Mouse (Mus musculus) midbrain, embryonic 10.5 days (tissue): ENCODE measurements around the gene Kansl1. TPM values are rescaled to one million over a fixed set of nuclear protein-coding genes. Genes with fewer than 3 reads are reported as not detected.
A peak's percentile ranks its signal among the peaks of the same experiment; 100 is the strongest.

Source experiments
- DNase-seq: peaks from one replicate; pipeline ENCODE4 v3.0.0-alpha.2; 2017; ENCODE audit warnings: low spot score
- H3K27ac ChIP-seq: fragments of 300-500 bp; sonication (generic); replicated peaks from 2 replicates; pipeline ENCODE4 v1.5.1; 2016; ENCODE audit warnings: mild to moderate bottlenecking
- H3K27me3 ChIP-seq: fragments of 300-500 bp; sonication (generic); 2 replicates; pipeline ENCODE4 v1.6.1; 2016; ENCODE audit warnings: low read depth, mild to moderate bottlenecking; ENCODE audit not compliant: poor library complexity, severe bottlenecking
- H3K36me3 ChIP-seq: fragments of 300-500 bp; sonication (generic); 2 replicates; pipeline ENCODE4 v1.6.1; 2016; ENCODE audit warnings: mild to moderate bottlenecking, moderate library complexity
- H3K4me1 ChIP-seq: fragments of 300-500 bp; sonication (generic); 2 replicates; pipeline ENCODE4 v1.6.1; 2016
- H3K4me3 ChIP-seq: fragments of 300-500 bp; sonication (generic); 2 replicates; pipeline ENCODE4 v1.5.1; 2016; ENCODE audit warnings: mild to moderate bottlenecking, moderate library complexity
- H3K9me3 ChIP-seq: fragments of 300-500 bp; sonication (generic); replicated peaks from 2 replicates; pipeline ENCODE4 v1.6.1; 2016; ENCODE audit warnings: mild to moderate bottlenecking
- WGBS: fragments of 180-500 bp; shearing (Covaris S2); methylation state at CpG from one replicate; pipeline ENCODE4 v1.1.7; 2016; 5-methylcytosine and 5-hydroxymethylcytosine counted together
- polyA plus RNA-seq: library from polyadenylated mRNA; unstranded; fragments of >200 nt; fragmentation: Nextera tagmentation; extraction: Ambion mirVana; gene quantifications from 2 replicates; pipeline ENCODE4 v1.2.1, GENCODE M21; 2016

Kansl1 gene
- polyA plus RNA-seq = 24.5 and 27.9 TPM in 2 replicates

- WGBS = under 1% methylated on average over 63 of the region's 69 CpGs
- DNase-seq = no peak
- Histone ChIP-seq H3K27ac (peak within 1 kb of the TSS; percentile 98), H3K36me3 (peaks cover 27% of the 10 kb centered on the region), H3K4me1 (peaks cover 28% of the 10 kb centered on the region), H3K4me3 (peak within 1 kb of the TSS; percentile 99), H3K27me3 (no peaks in the 10 kb centered on the region), H3K9me3 (no peaks in the 10 kb centered on the region)
These were observed at the start of gene Kansl1 for GRCm38 (mm10) chr11:104468751-104469268. Kansl1 (minus strand) TSS chr11:104468861.

DNA sequence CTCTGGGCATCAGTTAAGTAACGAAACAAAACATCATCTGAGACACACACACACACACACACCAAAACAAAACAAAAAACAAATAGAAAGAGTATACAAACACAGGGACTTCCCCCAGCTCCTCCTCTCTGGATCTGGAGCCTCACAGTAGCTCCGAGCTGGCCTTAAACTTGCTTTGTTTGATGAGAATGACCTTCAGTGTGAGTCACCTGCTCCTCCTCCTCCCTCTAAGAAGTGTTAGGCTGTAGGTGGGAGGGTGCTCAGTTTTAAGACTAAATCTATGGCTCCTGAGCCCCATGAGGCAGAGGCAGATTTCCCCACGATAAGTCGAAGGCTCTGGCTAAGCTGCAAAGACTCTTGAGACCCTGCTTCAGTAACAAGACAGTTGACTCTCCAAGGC, 43.8 kb upstream of the Kansl1 start:
- no peaks in the 10 kb centered on the region for H3K9me3 ChIP-seq
- no peak overlapping the region for H3K4me3 ChIP-seq
- H3K27me3 ChIP-seq = no peaks in the 10 kb centered on the region
- H3K27ac ChIP-seq = no peak overlapping the region
- WGBS = 92% methylated on average over 4 of the region's 4 CpGs
- no peak for DNase-seq
- peaks cover 98% of the 10 kb centered on the region for H3K36me3 ChIP-seq
- no peaks in the 10 kb centered on the region for H3K4me1 ChIP-seq

DNA sequence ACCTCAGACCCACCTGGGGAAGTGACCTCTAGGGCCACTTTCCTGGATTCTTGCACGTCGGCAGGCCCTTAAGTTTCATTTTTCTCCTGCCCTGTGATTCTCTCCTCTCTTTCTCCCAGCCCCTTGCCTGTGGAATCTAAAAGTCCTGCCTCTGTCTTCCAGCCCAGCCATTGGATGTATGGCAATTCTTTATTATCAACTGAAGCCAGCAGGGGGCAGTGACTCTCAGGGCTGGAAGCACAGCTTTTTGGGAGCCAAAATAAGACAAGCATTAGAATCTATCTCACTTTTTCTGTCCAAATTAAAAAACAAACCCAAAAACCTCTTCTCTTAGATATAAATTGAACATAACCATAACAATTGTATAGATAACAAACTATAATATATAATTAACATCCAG, 41.9 kb upstream of the Kansl1 start:
- peak; percentile 21 for DNase-seq
- H3K9me3 ChIP-seq = no peaks in the 10 kb centered on the region
- peaks cover 98% of the 10 kb centered on the region for H3K36me3 ChIP-seq

DNA sequence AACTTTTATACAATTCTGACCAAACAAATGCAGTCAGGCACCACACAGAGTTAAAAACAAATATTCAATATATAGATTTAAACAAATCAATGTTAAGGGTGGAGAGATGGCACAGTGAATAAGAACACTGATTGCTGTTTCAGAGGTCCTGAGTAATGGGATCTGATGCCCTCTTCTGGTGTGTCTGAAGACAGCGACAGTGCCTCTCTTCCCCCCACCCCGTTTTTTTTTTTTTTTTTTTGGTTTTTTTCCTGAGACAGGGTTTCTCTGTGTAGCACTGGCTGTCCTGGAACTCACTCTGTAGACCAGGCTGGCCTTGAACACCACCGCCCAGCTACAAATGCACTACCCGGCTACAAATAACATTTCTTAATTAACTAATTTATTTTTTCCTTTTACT, 39.8 kb upstream of the Kansl1 start:
- peaks cover 98% of the 10 kb centered on the region for H3K36me3 ChIP-seq
- H3K27ac ChIP-seq = no peak overlapping the region
- WGBS = 90% methylated on average over 4 of the region's 4 CpGs
- no peaks in the 10 kb centered on the region for H3K4me1 ChIP-seq
- H3K9me3 ChIP-seq = no peaks in the 10 kb centered on the region
- no peak overlapping the region for H3K4me3 ChIP-seq
- H3K27me3 ChIP-seq = no peaks in the 10 kb centered on the region
- DNase-seq = no peak

More for the DNA sequence above, 41.9 kb upstream of the Kansl1 start:
- no peak overlapping the region for H3K4me3 ChIP-seq
- H3K27ac ChIP-seq = no peak overlapping the region
- 96% methylated on average over 2 of the region's 2 CpGs for WGBS
- H3K4me1 ChIP-seq = no peaks in the 10 kb centered on the region
- H3K27me3 ChIP-seq = no peaks in the 10 kb centered on the region

DNA sequence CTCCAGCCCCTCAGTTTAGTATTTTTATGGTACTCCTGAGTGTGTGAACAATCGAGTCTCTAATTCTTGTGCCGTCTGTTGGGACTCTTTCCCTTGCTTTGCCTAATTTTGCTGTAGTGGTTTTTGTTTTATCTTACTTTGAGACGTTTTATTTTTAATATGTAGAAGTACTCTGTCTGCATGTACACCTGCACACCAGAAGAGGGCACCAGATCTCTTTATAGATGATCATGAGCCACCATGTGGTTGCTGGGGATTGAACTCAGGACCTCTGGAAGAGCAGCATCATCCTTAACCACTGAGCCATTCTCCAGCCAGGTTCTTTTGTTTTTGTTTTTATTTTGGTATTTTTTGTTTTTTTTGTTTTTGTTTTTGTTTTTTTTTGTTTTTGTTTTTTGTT, 19.6 kb upstream of the Kansl1 start:
- no peaks in the 10 kb centered on the region for H3K4me1 ChIP-seq
- DNase-seq = no peak
- H3K27me3 ChIP-seq = no peaks in the 10 kb centered on the region
- no peaks in the 10 kb centered on the region for H3K36me3 ChIP-seq
- no peak overlapping the region for H3K27ac ChIP-seq
- peaks cover 7% of the 10 kb centered on the region; the same call in 1 of the 2 replicates for H3K9me3 ChIP-seq
- H3K4me3 ChIP-seq = no peak overlapping the region
- WGBS = 83% methylated on average over 3 of the region's 3 CpGs

DNA sequence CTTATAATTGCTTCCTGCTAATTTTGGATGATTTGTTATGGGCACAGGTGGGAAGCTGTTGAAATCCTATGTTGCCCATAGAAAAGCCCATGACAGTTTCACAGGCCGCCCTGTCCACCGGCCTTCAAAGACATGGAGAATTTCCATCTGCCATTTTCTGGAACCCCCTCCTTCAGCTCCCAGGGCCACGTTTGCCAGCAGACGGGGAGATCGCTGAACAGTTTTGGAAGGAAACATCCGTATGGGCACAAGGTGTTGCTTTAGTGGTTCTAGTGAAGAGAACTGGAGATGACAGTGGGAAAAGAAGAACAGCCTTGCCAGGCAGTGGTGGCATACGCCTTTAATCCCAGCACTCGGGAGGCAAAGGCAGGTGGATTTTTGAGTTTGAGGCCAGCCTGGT, 13.3 kb upstream of the Kansl1 start:
- DNase-seq = no peak
- H3K4me1 ChIP-seq = no peaks in the 10 kb centered on the region
- no peaks in the 10 kb centered on the region for H3K36me3 ChIP-seq
- H3K27ac ChIP-seq = no peak overlapping the region
- 94% methylated on average over 8 of the region's 8 CpGs for WGBS
- H3K4me3 ChIP-seq = no peak overlapping the region
- no peaks in the 10 kb centered on the region for H3K27me3 ChIP-seq
- H3K9me3 ChIP-seq = peaks cover 7% of the 10 kb centered on the region; the same call in 1 of the 2 replicates

- no peaks in the 10 kb centered on the region for H3K4me1 ChIP-seq
- H3K27me3 ChIP-seq = no peaks in the 10 kb centered on the region
- no peaks in the 10 kb centered on the region for H3K36me3 ChIP-seq
- H3K27ac ChIP-seq = no peak overlapping the region
- WGBS = 66% methylated on average over 4 of the region's 4 CpGs
- no peaks in the 10 kb centered on the region; the same call in 1 of the 2 replicates for H3K9me3 ChIP-seq
- no peak overlapping the region for H3K4me3 ChIP-seq
- no peak for DNase-seq
These were observed 10.8 kb upstream of the Kansl1 start for GRCm38 (mm10) chr11:104479505-104479904.

GRCm38 (mm10) chr11:104469371-104469835, 742 bp upstream of the Kansl1 start:
- peak; percentile 95 for DNase-seq
- Histone ChIP-seq H3K4me1 (peaks cover 28% of the 10 kb centered on the region), H3K9me3 (no peaks in the 10 kb centered on the region), H3K36me3 (peaks cover 21% of the 10 kb centered on the region), H3K27ac (peak overlapping the region; percentile 98), H3K4me3 (peak overlapping the region; percentile 99), H3K27me3 (no peaks in the 10 kb centered on the region)
- 3% methylated on average over 19 of the region's 19 CpGs for WGBS

- no peaks in the 10 kb centered on the region for H3K27me3 ChIP-seq
- WGBS = 88% methylated on average over 5 of the region's 5 CpGs
- peaks cover 38% of the 10 kb centered on the region for H3K36me3 ChIP-seq
- no peaks in the 10 kb centered on the region for H3K9me3 ChIP-seq
- no peak for DNase-seq
- H3K4me1 ChIP-seq = peaks cover 28% of the 10 kb centered on the region
- H3K27ac ChIP-seq = no peak overlapping the region
- H3K4me3 ChIP-seq = peak overlapping the region; percentile 99
These were observed 963 bp downstream of the Kansl1 start for GRCm38 (mm10) chr11:104467698-104468097.

GRCm38 (mm10) chr11:104461551-104461950, 7.1 kb downstream of the Kansl1 start:
- no peak overlapping the region for H3K4me3 ChIP-seq
- no peaks in the 10 kb centered on the region for H3K27me3 ChIP-seq
- H3K36me3 ChIP-seq = peaks cover 58% of the 10 kb centered on the region
- no peak overlapping the region for H3K27ac ChIP-seq
- H3K4me1 ChIP-seq = peaks cover 1% of the 10 kb centered on the region; the same call in 1 of the 2 replicates
- H3K9me3 ChIP-seq = no peaks in the 10 kb centered on the region
- DNase-seq = no peak

DNA sequence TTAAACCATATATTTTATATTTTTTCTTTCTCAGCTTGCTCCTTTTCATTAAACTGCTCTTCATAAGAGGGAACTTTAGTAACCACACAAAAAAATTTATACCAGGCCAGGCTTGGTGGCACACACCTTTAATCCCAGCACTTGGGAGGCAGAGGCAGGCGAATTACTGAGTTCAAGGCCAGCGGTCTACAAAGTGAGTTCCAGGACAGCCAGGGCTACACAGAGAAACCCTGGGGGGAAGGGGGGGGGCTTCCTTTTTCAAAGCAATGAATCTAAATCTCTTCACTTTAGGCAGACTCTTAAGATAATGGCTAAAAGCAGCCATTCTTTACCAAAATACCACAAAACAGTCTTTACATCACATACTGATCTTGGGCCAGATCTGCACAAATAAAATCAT, 9.0 kb downstream of the Kansl1 start:
- H3K4me1 ChIP-seq = no peaks in the 10 kb centered on the region
- no peak overlapping the region for H3K27ac ChIP-seq
- H3K9me3 ChIP-seq = no peaks in the 10 kb centered on the region
- peaks cover 49% of the 10 kb centered on the region for H3K36me3 ChIP-seq
- no peak overlapping the region for H3K4me3 ChIP-seq
- no peak for DNase-seq
- 86% methylated on average over 2 of the region's 2 CpGs for WGBS
- H3K27me3 ChIP-seq = no peaks in the 10 kb centered on the region

- Histone ChIP-seq H3K27ac (no peak overlapping the region), H3K9me3 (no peaks in the 10 kb centered on the region), H3K36me3 (peaks cover 38% of the 10 kb centered on the region), H3K4me1 (no peaks in the 10 kb centered on the region), H3K4me3 (no peak overlapping the region), H3K27me3 (no peaks in the 10 kb centered on the region)
- WGBS = 76% methylated on average over 2 of the region's 2 CpGs
- DNase-seq = no peak
These were observed 10.2 kb downstream of the Kansl1 start for GRCm38 (mm10) chr11:104458507-104458906.

DNA sequence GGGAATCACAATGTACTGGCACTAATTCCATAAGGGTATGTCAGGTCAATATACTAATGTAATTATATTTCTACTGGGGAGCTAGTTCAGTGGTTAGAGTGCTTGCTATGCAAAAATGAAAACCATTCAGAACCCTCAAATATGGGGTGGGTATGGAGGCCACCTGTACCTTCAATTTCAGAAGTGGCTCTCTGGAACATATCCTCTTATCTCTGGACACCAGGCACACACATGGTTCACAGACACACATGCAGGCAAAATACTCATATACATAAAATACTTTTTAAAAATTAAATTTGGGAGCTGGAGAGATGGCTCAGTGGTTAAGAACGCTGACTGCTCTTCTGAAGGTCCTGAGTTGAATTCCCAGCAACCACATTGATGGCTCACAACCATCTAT, 16.0 kb downstream of the Kansl1 start:
- H3K27ac ChIP-seq = no peak overlapping the region
- H3K27me3 ChIP-seq = no peaks in the 10 kb centered on the region
- 87% methylated on average over 1 of the region's 1 CpGs for WGBS
- 0 out of 2 replicates have a peak, but pooled peaks cover 6% of the 10 kb centered on the region for H3K9me3 ChIP-seq
- H3K4me1 ChIP-seq = no peaks in the 10 kb centered on the region
- H3K4me3 ChIP-seq = no peak overlapping the region
- no peak for DNase-seq
- H3K36me3 ChIP-seq = peaks cover 25% of the 10 kb centered on the region
